8 mouse cellular contexts compared by ENCODE assay signal in the genomic region with DNA sequence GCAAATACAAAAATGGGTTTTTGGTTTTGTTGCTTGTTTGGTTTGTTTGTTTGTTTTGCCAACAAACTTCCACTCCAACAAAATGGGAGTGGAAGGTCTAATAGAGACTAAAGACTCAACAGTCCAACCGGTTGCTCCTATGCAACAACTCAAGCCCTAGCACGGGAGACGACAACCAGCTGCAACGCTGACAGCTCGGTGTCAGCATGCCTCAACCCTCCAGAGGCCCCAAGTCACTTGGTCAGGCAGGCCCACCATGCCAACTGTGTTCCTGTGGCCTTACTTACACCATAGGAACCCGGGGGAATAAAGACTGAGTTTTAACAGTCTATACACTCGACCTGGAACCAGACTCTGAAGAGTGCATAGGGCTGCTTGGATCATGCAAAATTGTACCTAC. TPM values are rescaled to one million over a fixed set of nuclear protein-coding genes. Genes with fewer than 3 reads are reported as not detected.
DNase-seq lines count a peak whose midpoint lies in the region; ATAC-seq lines count a peak whose summit lies in the region.

No protein-coding gene starts in this region.

- H3K9ac ChIP-seq in embryonic facial prominence, embryonic 15.5 days = peak overlapping the region; percentile 89
- peak overlapping the region; percentile 96 for H3K9ac ChIP-seq in limb, embryonic 11.5 days (ENCODE audit: low read length)
- peak overlapping the region; percentile 94 for H3K9ac ChIP-seq in neural tube, embryonic 12.5 days

- ATAC-seq in embryonic facial prominence, embryonic 15.5 days (ENCODE audit: insufficient number of reproducible peaks, low FRiP score, low TSS enrichment, low read depth) = no peak
- no peak; the same call in 1 of the 2 replicates for ATAC-seq in limb, embryonic 11.5 days (ENCODE audit: insufficient number of reproducible peaks, low FRiP score, low TSS enrichment, low read depth)
- ATAC-seq in neural tube, embryonic 12.5 days (ENCODE audit: low FRiP score, low read depth) = no peak

- H3K9me3 ChIP-seq in embryonic facial prominence, embryonic 15.5 days (replicated peaks) = no peaks in the 10 kb centered on the region
- no peaks in the 10 kb centered on the region for H3K9me3 ChIP-seq in limb, embryonic 11.5 days (ENCODE audit: control insufficient read depth, low read length)
- H3K9me3 ChIP-seq in neural tube, embryonic 12.5 days = no peaks in the 10 kb centered on the region

- no peaks in the 10 kb centered on the region for H3K27me3 ChIP-seq in embryonic facial prominence, embryonic 15.5 days
- no peaks in the 10 kb centered on the region for H3K27me3 ChIP-seq in limb, embryonic 11.5 days (ENCODE audit: control insufficient read depth, insufficient read depth, low read length)
- no peaks in the 10 kb centered on the region for H3K27me3 ChIP-seq in neural tube, embryonic 12.5 days (replicated peaks)

- H3K4me1 ChIP-seq in embryonic facial prominence, embryonic 15.5 days = peaks cover 20% of the 10 kb centered on the region
- H3K4me1 ChIP-seq in limb, embryonic 11.5 days (ENCODE audit: control insufficient read depth, insufficient read depth, low read length) = peaks cover 3% of the 10 kb centered on the region; the same call in 1 of the 2 replicates
- H3K4me1 ChIP-seq in neural tube, embryonic 12.5 days = peaks cover 20% of the 10 kb centered on the region

- H3K4me3 ChIP-seq in embryonic facial prominence, embryonic 15.5 days (replicated peaks) = peak overlapping the region; percentile 99
- H3K4me3 ChIP-seq in limb, embryonic 11.5 days (ENCODE audit: low read depth, low read length) = peak overlapping the region; percentile 95
- H3K4me3 ChIP-seq in neural tube, embryonic 12.5 days = peak overlapping the region; percentile 99

- no peak overlapping the region for H3K27ac ChIP-seq in embryonic facial prominence, embryonic 15.5 days (replicated peaks)
- no peak overlapping the region for H3K27ac ChIP-seq in limb, embryonic 11.5 days (replicated peaks; ENCODE audit: low read depth, low read length)
- no peak overlapping the region for H3K27ac ChIP-seq in neural tube, embryonic 12.5 days

- WGBS in embryonic facial prominence, embryonic 15.5 days = 3% methylated on average over 7 of the region's 7 CpGs
- WGBS in limb, embryonic 11.5 days = 3% methylated on average over 7 of the region's 7 CpGs
- under 1% methylated on average over 7 of the region's 7 CpGs for WGBS in neural tube, embryonic 12.5 days

- DNase-seq in embryo, embryonic 11 days = peak; percentile 5
- DNase-seq in embryo, embryonic 10 days (ENCODE audit: low spot score) = no peak
- DNase-seq in A20 (ENCODE audit: low read depth, low spot score) = peak; percentile 15
- peak; percentile 26 for DNase-seq in limb, embryonic 11.5 days (ENCODE audit: low spot score)
- DNase-seq in B cell, adult 2 months = no peak
- no peak for DNase-seq in layer of hippocampus, adult 11-12 months (ENCODE audit: low spot score)

- H3K36me3 ChIP-seq in embryonic facial prominence, embryonic 15.5 days = no peaks in the 10 kb centered on the region
- H3K36me3 ChIP-seq in limb, embryonic 11.5 days (ENCODE audit: control insufficient read depth, insufficient read depth, low read length) = 0 out of 2 replicates have a peak, but pooled peaks cover 4% of the 10 kb centered on the region
- no peaks in the 10 kb centered on the region for H3K36me3 ChIP-seq in neural tube, embryonic 12.5 days

- peak overlapping the region; percentile 93 for H3K4me2 ChIP-seq in embryonic facial prominence, embryonic 15.5 days (replicated peaks)
- H3K4me2 ChIP-seq in limb, embryonic 11.5 days (ENCODE audit: low read depth, severe bottlenecking) = peak overlapping the region; percentile 91
- H3K4me2 ChIP-seq in neural tube, embryonic 12.5 days (replicated peaks) = peak overlapping the region; percentile 96

RNA-seq across cellular contexts. Expression of a gene that starts 0.8 kb away (rescaled TPM):
- 32.2 and 34.9 TPM in 2 replicates for polyA plus RNA-seq in embryonic facial prominence, embryonic 15.5 days (2015; fragmentation: Nextera tagmentation; extraction: Ambion mirVana)
- 37.6 and 38.2 TPM in 2 replicates for polyA plus RNA-seq in limb, embryonic 11.5 days (2014; fragmentation: Nextera tagmentation; extraction: Ambion mirVana)
- 41.8 and 42.4 TPM in 2 replicates for polyA plus RNA-seq in neural tube, embryonic 12.5 days (2016; fragmentation: Nextera tagmentation; extraction: Ambion mirVana)

Comparison
In these comparisons a context has a peak if more than half of its experiments do, and no peak if none do; other contexts are left out.
1. DNase-seq: peak in embryo, embryonic 11 days (single experiment), A20 (single experiment) and limb, embryonic 11.5 days (single experiment); none in embryo, embryonic 10 days (single experiment), B cell, adult 2 months (0 of 2) and layer of hippocampus, adult 11-12 months (single experiment).
2. Peak in every context shown above with its lines, with median percentiles within 50 percentile points of each other: H3K4me2 ChIP-seq, H3K4me3 ChIP-seq and H3K9ac ChIP-seq.